Mouse (Mus musculus) hindbrain, embryonic 13.5 days (tissue): ENCODE measurements at regions not wholly inside any gene's neighbourhood (a gene's known extent, or its start where the extent isn't known, plus 50 kb on each side); places are given as distances from the start of the nearest gene placed in this dataset.

Experiments
- ATAC-seq: fragments of 200-750 bp; cut with Nextera tagmentation; 2 replicates; pipeline ENCODE4 v1.8.0; 2017; ENCODE audit warnings: moderate TSS enrichment; ENCODE audit not compliant: low FRiP score
- H3K27ac ChIP-seq: fragments of 300-500 bp; sonication (generic); 2 replicates; pipeline ENCODE4 v1.5.1; 2015; ENCODE audit warnings: inconsistent platforms, mild to moderate bottlenecking, moderate library complexity
- H3K27me3 ChIP-seq: fragments of 300-500 bp; sonication (generic); 2 replicates; pipeline ENCODE4 v1.6.1; 2015; ENCODE audit warnings: mild to moderate bottlenecking, inconsistent platforms
- H3K36me3 ChIP-seq: fragments of 300-500 bp; sonication (generic); 2 replicates; pipeline ENCODE4 v1.6.1; 2015; ENCODE audit warnings: mild to moderate bottlenecking, inconsistent platforms
- H3K4me1 ChIP-seq: fragments of 300-500 bp; sonication (generic); replicated peaks from 2 replicates; pipeline ENCODE4 v1.6.1; 2015; ENCODE audit warnings: inconsistent platforms
- H3K4me2 ChIP-seq: fragments of 300-500 bp; sonication (generic); 2 replicates; pipeline ENCODE4 v1.6.1; 2015; ENCODE audit warnings: inconsistent platforms, mild to moderate bottlenecking, moderate library complexity
- H3K4me3 ChIP-seq: fragments of 300-500 bp; sonication (generic); 2 replicates; pipeline ENCODE4 v1.5.1; 2015; ENCODE audit warnings: mild to moderate bottlenecking, inconsistent platforms
- H3K9ac ChIP-seq: fragments of 300-500 bp; sonication (generic); 2 replicates; pipeline ENCODE4 v1.6.1; 2015; ENCODE audit warnings: mild to moderate bottlenecking, inconsistent platforms
- H3K9me3 ChIP-seq: fragments of 300-500 bp; sonication (generic); 2 replicates; pipeline ENCODE4 v1.6.1; 2016; ENCODE audit warnings: inconsistent platforms
- WGBS: fragments of 180-500 bp; shearing (Covaris S2); methylation state at CpG from one replicate; pipeline ENCODE4 v1.1.7; 2015; 5-methylcytosine and 5-hydroxymethylcytosine counted together

DNA sequence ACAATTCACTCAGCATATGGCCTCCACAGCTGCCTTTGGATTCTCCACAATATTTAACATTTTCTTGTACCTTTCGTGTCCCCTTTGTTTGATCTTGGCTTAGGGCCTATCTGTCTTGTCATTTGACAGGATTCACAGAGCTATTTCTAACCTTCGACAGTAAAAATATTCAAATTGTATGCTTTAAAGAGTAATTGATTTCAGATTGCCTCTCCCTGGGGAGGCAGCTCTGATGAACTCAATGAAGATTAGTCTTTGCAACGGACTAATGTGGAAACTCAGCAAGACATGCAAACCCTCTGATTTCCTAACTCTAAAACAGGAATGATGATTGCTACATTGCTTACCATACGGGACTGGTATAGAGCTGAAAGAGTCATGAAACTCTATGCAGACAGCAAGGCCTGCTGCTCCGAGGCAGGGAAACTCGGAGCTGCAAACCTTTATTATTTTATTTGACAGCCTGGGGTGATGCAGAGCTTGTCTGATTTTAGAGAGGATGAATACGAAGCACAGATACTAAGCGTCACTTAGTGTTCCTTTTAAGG, 67.2 kb upstream of the Cd28 start:
- H3K27me3 ChIP-seq, result no peaks in the 10 kb centered on the region
- peak overlapping the region; percentile 42; the same call in 1 of the 2 replicates for H3K27ac ChIP-seq
- no peak overlapping the region for H3K9ac ChIP-seq
- ATAC-seq, result no peak
- no peak overlapping the region for H3K4me2 ChIP-seq
- no peaks in the 10 kb centered on the region for H3K36me3 ChIP-seq
- peaks cover 23% of the 10 kb centered on the region for H3K4me1 ChIP-seq
- H3K4me3 ChIP-seq, result no peak overlapping the region
- 46% methylated on average over 8 of the region's 8 CpGs for WGBS
- no peaks in the 10 kb centered on the region for H3K9me3 ChIP-seq

DNA sequence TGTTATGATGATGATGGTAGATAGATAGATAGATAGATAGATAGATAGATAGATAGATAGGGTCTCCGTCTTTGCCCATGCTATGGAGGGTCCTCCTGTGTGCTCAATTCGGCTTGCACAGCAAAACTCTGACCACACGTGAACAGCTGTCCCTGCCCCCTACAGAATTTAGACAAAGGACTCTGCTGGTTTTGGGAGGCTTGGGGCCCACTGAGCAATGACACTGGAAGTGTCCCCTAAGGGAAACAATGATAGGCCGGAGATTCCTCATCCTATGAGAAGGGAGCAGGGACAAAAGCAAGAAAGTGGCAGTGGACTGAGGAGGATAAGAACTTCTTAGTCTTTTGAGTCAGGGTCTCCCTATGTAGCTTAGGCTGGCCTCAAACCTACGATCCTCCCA, 69.8 kb upstream of the Cd28 start:
- Histone ChIP-seq H3K4me1 (peaks cover 23% of the 10 kb centered on the region), H3K4me3 (no peak overlapping the region), H3K4me2 (no peak overlapping the region), H3K27ac (no peak overlapping the region), H3K36me3 (no peaks in the 10 kb centered on the region), H3K9ac (no peak overlapping the region), H3K27me3 (no peaks in the 10 kb centered on the region), H3K9me3 (no peaks in the 10 kb centered on the region)
- ATAC-seq, result no peak
- 67% methylated on average over 5 of the region's 5 CpGs for WGBS

DNA sequence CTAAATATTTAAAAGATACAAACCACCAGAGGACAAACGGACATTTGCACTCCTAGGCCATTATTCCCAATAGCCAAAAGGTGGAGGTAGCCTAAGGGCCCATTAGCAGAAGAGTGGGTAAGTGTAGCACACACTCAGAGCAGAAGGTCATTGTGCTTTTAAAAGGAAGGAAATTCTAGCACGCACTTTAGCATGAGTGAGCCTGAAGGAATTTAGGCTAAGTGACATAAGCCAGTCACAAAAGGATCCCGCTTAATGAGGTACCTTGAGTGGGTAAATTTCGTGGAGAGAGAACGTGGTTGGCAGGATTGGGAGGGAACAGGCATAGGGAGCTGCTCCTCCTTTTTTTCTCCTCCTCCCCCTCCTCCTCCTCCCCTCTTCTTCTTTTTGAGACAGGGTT, 70.4 kb upstream of the Cd28 start:
- Histone ChIP-seq H3K36me3 (no peaks in the 10 kb centered on the region), H3K4me2 (no peak overlapping the region), H3K9ac (no peak overlapping the region), H3K4me3 (no peak overlapping the region), H3K27ac (no peak overlapping the region), H3K9me3 (no peaks in the 10 kb centered on the region), H3K4me1 (peaks cover 30% of the 10 kb centered on the region), H3K27me3 (no peaks in the 10 kb centered on the region)
- ATAC-seq, result no peak
- 84% methylated on average over 5 of the region's 5 CpGs for WGBS

DNA sequence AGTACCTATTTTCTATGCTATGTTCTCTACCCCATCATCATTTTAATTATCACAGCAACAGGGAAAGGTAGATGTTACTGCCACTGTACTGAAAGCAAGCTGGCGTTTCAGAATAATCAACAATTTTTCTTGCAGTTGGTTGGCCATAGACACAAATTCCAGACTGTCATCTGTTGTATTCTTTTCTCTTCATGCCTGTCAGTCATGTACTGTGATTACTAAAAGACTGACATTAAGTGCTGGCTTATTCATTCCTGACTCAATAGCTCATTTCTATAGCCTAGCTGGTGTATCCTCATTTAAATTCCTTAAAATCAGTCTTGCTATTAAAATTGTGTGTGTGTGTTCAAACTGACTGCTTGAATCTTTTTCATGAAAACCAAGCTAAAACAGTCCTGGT, 71.4 kb upstream of the Cd28 start:
- Histone ChIP-seq H3K4me2 (no peak overlapping the region), H3K4me1 (peaks cover 29% of the 10 kb centered on the region), H3K27me3 (no peaks in the 10 kb centered on the region), H3K9ac (no peak overlapping the region), H3K27ac (no peak overlapping the region), H3K9me3 (no peaks in the 10 kb centered on the region), H3K36me3 (no peaks in the 10 kb centered on the region), H3K4me3 (no peak overlapping the region)
- 55% methylated on average over 1 of the region's 1 CpGs for WGBS
- ATAC-seq, result no peak

DNA sequence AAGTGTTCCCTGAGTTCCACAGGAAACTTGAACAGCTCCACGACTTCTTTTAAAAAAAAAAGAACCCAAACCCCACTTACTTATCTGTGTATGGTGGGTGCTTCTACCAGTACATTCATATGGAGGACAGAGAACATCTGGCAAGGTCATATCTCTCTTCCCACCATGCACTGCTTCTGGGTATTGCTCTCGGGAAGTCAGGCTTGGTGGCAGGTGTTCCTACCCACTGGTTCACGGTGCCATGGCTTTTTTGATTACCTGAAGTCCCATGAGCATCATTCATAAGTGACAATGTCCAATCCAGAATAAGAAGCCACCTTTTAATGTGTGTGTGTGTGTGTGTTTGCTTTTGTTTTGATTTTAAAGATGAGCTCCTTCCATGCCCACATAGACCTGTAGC, 73.8 kb upstream of the Cd28 start:
- WGBS, result 60% methylated on average over 3 of the region's 3 CpGs
- no peak overlapping the region for H3K9ac ChIP-seq
- H3K36me3 ChIP-seq, result no peaks in the 10 kb centered on the region
- no peak overlapping the region for H3K27ac ChIP-seq
- peaks cover 10% of the 10 kb centered on the region; the same call in 1 of the 2 replicates for H3K4me1 ChIP-seq
- ATAC-seq, result no peak
- H3K4me2 ChIP-seq, result no peak overlapping the region
- H3K9me3 ChIP-seq, result no peaks in the 10 kb centered on the region
- no peaks in the 10 kb centered on the region for H3K27me3 ChIP-seq
- H3K4me3 ChIP-seq, result no peak overlapping the region

DNA sequence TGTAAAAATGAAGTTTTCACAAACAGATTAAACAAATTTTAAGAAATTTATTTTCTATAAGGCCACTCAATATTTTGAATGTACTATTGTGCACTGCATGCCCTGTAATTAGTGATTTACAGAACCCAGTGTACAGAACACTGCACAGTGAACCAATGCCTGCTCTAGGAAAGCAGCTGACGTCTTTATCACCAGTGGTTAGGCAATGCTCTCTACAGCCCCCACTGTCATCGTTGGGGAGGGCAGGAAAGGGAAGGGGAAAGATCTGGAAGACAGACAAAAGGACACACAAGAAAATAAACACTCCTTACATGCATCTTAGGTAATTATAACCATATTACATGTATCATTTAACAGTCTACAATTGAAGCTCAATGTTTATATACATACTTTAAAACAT, 74.4 kb upstream of the Cd28 start:
- H3K4me3 ChIP-seq, result no peak overlapping the region
- H3K4me2 ChIP-seq, result no peak overlapping the region
- H3K9me3 ChIP-seq, result no peaks in the 10 kb centered on the region
- ATAC-seq, result no peak
- H3K9ac ChIP-seq, result no peak overlapping the region
- H3K4me1 ChIP-seq, result peaks cover 10% of the 10 kb centered on the region; the same call in 1 of the 2 replicates
- 52% methylated on average over 2 of the region's 2 CpGs for WGBS
- H3K27ac ChIP-seq, result no peak overlapping the region
- no peaks in the 10 kb centered on the region for H3K36me3 ChIP-seq
- H3K27me3 ChIP-seq, result no peaks in the 10 kb centered on the region

DNA sequence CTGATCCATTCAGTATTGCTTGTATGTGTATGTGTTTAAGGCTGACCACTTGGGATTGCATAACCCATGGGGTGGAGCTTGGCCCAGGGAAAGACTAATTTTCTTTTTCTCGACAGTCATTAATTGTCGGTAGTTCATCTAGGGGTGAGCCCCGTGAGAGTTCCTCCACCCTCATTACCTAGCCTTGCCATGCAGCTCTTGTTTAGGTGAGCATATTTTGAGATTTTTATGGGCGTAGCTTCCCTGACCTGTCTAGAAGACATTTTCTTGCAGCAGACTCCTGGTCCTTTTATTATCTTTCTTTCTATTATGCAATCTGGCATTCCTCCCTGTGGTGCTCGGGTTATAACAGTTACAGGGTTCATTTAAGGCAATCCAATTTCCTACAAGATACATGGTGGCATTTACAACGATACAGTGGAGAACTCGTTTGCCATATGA, 74.4 kb upstream of the Raph1 start:
- no peak overlapping the region for H3K27ac ChIP-seq
- H3K9ac ChIP-seq, result no peak overlapping the region
- H3K4me1 ChIP-seq, result peaks cover 10% of the 10 kb centered on the region; the same call in 1 of the 2 replicates
- WGBS, result 58% methylated on average over 7 of the region's 7 CpGs
- no peaks in the 10 kb centered on the region for H3K36me3 ChIP-seq
- no peak for ATAC-seq
- H3K27me3 ChIP-seq, result no peaks in the 10 kb centered on the region
- no peak overlapping the region for H3K4me2 ChIP-seq
- no peak overlapping the region for H3K4me3 ChIP-seq
- H3K9me3 ChIP-seq, result no peaks in the 10 kb centered on the region

GRCm38 (mm10) chr1:60639536-60639935, 72.6 kb upstream of the Raph1 start:
- Histone ChIP-seq H3K27me3 (no peaks in the 10 kb centered on the region), H3K4me3 (no peak overlapping the region), H3K4me1 (peaks cover 7% of the 10 kb centered on the region; the same call in 1 of the 2 replicates), H3K9ac (no peak overlapping the region), H3K27ac (no peak overlapping the region), H3K36me3 (no peaks in the 10 kb centered on the region), H3K9me3 (no peaks in the 10 kb centered on the region), H3K4me2 (no peak overlapping the region)
- 92% methylated on average over 2 of the region's 2 CpGs for WGBS
- ATAC-seq, result no peak

DNA sequence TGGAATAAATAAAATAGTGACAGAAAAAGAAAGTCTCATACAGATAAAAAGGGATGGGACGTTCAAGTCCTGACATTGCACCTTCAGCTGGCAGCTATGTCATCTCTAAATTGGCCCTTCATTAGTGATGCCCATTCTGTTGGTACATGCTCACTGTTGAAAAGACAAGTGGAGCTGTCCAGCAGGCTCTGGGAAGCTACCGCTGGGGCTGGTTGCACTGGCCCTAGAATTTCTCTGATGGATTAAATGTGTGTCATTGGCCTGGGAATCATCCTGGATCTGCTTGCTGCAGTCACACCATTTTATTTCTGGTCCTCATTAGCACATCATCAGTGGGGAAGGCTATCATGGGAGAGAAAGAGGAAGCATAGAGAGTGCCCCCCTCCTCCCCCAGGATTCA, 72.2 kb upstream of the Raph1 start:
- H3K27me3 ChIP-seq, result no peaks in the 10 kb centered on the region
- WGBS, result 66% methylated on average over 2 of the region's 2 CpGs
- H3K4me3 ChIP-seq, result no peak overlapping the region
- ATAC-seq, result no peak
- no peak overlapping the region for H3K4me2 ChIP-seq
- no peak overlapping the region for H3K9ac ChIP-seq
- peaks cover 7% of the 10 kb centered on the region; the same call in 1 of the 2 replicates for H3K4me1 ChIP-seq
- no peak overlapping the region for H3K27ac ChIP-seq
- H3K36me3 ChIP-seq, result no peaks in the 10 kb centered on the region
- H3K9me3 ChIP-seq, result no peaks in the 10 kb centered on the region

DNA sequence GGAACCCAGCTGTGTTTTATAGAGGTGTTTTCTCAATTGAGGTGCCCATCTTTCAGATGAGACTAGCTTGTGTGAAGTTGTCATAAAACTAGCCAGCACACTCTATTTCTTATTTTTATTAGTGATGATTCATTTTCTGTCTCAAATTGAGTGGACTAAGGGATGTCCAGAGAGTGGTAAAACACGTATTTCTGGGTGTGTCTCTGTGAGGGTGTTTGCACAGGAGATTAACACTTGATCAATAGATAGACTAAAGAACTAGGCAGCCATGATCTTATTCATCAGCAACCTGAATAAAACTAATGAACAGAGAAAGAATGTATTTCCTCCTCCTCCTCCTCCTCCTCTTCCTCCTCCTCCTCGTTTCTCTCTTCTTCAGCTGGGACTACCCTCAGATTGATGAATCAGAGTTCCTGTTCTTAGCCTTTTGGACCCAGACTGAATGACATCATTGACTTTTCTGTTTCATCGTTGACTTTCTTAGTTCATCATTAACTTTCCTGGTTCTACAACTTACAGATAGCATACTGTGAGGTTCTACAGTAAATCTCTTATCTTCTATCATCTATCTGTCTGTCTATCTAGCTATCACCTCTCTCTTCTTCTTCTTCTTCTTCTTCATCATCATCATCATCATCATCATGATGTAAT, 70.0 kb upstream of the Raph1 start:
- Histone ChIP-seq H3K4me2 (no peak overlapping the region), H3K4me1 (peaks cover 7% of the 10 kb centered on the region; the same call in 1 of the 2 replicates), H3K9ac (no peak overlapping the region), H3K36me3 (no peaks in the 10 kb centered on the region), H3K27me3 (no peaks in the 10 kb centered on the region), H3K27ac (no peak overlapping the region), H3K4me3 (no peak overlapping the region), H3K9me3 (no peaks in the 10 kb centered on the region)
- ATAC-seq, result no peak
- 83% methylated on average over 3 of the region's 3 CpGs for WGBS

DNA sequence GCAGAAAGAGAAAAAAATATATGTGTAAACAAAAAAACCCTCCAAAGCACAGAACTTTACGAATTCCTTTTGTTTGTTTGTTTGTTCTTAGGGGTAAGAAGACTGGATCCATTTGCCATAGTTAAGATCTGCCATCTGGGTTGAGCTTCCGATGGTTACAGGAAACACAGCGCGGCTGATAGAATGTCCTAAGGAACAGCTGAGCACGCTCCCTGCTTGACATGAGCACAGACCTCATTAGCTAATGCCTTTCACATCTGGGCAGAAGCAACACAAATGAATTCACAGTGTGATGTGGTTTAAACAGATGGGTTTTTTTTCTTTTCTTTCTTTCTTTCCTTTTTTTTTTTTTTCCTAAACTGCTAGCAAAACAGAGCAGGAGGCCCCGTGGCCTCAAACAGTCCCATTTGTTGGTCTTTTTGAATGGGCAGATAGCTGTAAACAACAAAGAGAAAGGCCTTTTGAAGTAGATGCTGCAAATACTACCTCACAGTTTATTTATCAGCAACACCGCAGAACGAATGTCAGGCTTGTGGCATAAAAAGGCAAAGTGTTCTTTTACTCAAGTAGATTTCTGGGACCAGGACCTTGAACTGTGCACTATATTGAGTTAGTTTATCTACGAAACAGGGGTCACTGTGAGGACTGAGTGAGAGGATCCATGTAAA, 61.0 kb upstream of the Raph1 start:
- Histone ChIP-seq H3K4me1 (peaks cover 26% of the 10 kb centered on the region), H3K9ac (no peak overlapping the region), H3K27ac (peak overlapping the region; percentile 64), H3K4me3 (no peak overlapping the region), H3K9me3 (no peaks in the 10 kb centered on the region), H3K4me2 (no peak overlapping the region), H3K27me3 (no peaks in the 10 kb centered on the region), H3K36me3 (no peaks in the 10 kb centered on the region)
- 29% methylated on average over 9 of the region's 9 CpGs for WGBS
- ATAC-seq, result no peak

DNA sequence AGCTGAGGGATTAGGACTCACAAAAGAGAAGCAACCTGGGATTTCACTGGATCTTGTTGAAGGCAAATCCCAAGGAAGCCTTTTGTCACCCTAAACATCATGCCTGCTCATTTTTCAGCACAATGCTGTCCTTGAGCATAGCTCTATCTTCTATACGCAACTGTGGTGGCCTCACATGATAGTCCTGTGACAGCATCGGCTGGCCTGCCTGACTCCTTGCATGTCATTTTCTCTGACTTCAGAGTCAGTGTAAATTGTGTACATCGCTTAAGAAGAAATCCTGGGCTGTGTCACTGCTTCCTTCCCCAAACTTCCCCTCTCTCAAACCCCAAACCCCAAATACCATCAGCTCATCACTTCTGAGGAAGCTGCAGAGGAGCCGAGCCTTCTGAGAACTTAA, 60.5 kb upstream of the Raph1 start:
- ATAC-seq, result no peak
- Histone ChIP-seq H3K9me3 (no peaks in the 10 kb centered on the region), H3K27me3 (no peaks in the 10 kb centered on the region), H3K4me1 (peaks cover 26% of the 10 kb centered on the region), H3K27ac (peak overlapping the region; percentile 64; the same call in 1 of the 2 replicates), H3K4me3 (no peak overlapping the region), H3K4me2 (no peak overlapping the region), H3K36me3 (no peaks in the 10 kb centered on the region), H3K9ac (no peak overlapping the region)
- WGBS, result 38% methylated on average over 4 of the region's 4 CpGs
